Mouse (Mus musculus): ENCODE data around the gene Slc6a15. TPM values are rescaled to one million over a fixed set of nuclear protein-coding genes. Genes with fewer than 3 reads are reported as not detected.
A peak's percentile ranks its signal among the peaks of the same experiment; 100 is the strongest.

Gene Slc6a15
- 10 to 100 TPM; 94.2 to 99.6 TPM for total RNA-seq (2021)
- long read RNA-seq, experiment 1, transcript Slc6a15-202 (12 exons, 3,543 nt) = major isoform, 32 of 71 reads
- long read RNA-seq, experiment 1, partial matches to known transcripts = 6 of 71 reads
- long read RNA-seq, experiment 1, other reads (novel, unspliced or antisense) = 33 of 71 reads
- long read RNA-seq, experiment 2, transcript Slc6a15-202 (12 exons, 3,543 nt) = major isoform, 39 of 106 reads
- long read RNA-seq, experiment 2, partial matches to known transcripts = 5 of 106 reads
- long read RNA-seq, experiment 2, other reads (novel, unspliced or antisense) = 62 of 106 reads

DNA sequence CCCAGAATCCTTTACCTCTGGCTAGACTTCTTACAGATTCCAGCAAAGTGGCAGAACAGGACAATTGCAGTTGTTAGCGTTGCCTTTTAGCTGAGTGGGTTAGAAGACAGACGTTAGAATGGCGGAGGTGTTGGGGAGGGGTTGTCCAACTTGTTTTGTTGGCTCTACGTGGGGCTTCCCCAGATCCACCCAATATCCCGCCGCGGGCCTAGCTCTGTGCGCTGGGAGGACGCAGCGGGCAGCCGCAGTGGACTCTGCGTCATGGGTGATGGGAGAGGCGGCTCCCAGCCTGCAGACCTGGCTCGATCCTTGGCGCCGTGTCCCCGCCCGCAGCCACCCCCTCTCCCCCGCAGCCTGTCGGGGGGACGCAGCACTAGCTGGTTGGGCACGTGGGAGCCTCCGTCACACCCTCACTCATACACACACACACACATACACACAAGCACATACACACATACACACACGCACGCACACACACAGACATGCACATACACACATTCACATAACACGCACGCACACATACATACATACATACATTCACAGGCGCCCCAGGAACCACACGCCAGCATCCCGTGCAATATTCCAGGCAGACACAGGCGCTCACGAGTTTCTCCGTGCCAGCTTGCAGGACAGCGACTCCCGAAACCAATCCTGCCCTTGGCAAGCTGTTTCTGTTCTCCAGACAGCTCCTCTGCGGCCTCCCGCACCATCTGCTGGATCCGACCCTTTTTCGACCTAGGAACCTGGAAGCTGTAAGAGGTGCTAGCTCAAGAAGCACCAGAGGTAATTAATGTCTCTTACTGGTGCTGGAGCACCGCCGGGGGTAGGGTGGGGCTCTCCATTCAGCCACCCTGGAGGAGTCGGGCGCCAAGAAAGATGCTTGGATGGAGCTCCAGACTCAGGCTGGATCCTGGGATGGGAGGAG, at the start of gene Slc6a15:
Gene Slc6a15 (plus strand): TSS at position 413 of the 925 bp plus-strand sequence.
- peak; percentile 52 to 66 for DNase-seq (ENCODE audit: low spot score in 2 of 2)

DNA sequence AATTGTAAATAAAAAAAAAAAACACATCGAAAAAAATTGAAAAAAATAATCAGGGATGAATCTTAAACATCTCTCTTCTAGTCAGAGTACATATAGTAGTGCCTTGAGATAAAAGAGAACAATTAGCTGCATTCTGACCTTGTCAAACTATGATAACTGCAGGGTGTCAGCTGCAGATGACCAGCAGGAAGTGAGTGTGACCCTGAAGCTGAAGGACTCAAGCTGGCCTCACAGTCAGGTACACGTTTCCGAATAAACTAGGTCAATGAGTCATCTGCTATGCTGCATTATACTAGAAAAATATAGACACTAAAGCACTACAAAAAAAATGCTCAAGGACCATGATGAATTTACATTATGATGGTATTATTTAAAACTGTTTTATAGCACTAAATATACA, 45.6 kb upstream of the Slc6a15 start:
- no peak for DNase-seq (ENCODE audit: low spot score in 2 of 2)

DNA sequence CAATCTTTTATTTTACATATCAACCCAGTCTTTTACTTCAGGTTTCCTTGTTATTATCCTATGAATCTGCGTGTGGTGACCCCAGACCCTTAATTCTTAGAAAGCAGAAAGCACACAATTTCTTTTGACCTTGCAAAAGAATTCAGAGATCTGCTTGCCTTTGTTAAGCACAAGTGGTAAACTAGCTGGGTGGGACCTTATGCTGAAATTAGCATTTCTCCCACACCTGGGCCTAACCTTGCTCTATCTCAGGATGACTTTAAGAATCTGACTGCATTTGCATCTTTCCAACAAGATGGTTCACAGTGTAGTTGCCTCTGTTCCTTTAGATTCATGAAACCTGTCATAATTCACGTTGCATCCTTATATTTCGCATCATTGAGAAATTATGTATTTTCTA, 44.2 kb upstream of the Slc6a15 start:
- no peak for DNase-seq (ENCODE audit: low spot score in 2 of 2)

DNA sequence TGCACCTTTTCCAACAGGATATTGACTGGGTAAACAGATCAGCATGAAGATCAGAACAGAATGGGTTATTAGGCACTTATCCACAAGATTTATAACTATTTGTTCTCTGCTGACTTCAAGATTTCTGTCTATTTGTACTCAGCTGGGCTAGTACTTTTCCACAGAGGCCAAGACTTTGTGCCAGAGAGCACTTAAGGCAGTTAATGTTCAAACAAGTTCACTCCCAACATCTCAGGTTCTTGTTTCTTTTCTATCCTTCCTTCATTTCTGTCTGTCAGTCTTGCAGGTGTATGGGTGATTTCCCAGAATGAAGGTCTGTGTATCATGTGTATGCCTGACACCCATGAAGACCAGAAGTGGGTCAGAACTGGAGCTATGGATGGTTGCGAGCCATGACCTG, 33.3 kb upstream of the Slc6a15 start:
- no peak for DNase-seq (ENCODE audit: low spot score in 2 of 2)

DNA sequence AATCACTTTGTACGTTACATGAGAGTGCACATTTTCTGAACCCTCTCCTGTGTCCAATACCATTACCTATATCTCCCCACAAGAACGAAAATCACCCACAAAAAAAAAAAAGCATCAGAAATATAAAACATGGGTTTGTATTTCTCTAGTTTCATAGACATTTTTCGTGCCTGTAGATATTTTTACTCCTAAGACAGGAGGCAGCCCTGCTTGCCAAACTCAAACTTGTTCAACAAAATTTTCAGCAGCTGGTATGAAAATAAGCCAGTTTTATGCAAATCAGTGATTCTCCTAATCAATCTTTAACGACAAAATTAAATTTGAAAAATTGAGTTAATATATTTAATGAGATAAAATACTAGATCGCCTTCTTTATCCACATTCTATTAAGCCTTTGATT, 27.7 kb upstream of the Slc6a15 start:
- peak in 1 of 2 experiments; percentile 71 for DNase-seq (ENCODE audit: low spot score in 2 of 2)

DNA sequence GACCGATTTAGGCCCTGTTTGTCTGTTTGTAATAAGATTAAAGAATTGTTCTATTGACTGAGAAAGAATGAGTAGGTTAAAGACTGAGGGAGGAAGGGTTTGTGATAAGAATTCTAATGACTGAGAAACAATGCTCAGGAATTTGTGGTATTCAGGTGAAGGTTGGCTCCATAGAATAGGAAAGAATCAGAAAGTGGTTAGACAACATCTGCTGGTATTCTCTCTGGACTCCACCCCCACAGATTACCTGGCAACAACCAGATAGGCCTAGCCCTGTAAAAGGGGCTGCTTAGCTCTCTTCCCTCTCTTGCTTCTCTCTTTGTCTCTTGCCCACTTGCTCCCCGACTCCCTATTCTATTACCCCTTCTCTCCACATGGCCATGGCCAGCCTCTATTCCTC, 20.8 kb upstream of the Slc6a15 start:
- DNase-seq (ENCODE audit: low spot score in 2 of 2) = no peak

DNA sequence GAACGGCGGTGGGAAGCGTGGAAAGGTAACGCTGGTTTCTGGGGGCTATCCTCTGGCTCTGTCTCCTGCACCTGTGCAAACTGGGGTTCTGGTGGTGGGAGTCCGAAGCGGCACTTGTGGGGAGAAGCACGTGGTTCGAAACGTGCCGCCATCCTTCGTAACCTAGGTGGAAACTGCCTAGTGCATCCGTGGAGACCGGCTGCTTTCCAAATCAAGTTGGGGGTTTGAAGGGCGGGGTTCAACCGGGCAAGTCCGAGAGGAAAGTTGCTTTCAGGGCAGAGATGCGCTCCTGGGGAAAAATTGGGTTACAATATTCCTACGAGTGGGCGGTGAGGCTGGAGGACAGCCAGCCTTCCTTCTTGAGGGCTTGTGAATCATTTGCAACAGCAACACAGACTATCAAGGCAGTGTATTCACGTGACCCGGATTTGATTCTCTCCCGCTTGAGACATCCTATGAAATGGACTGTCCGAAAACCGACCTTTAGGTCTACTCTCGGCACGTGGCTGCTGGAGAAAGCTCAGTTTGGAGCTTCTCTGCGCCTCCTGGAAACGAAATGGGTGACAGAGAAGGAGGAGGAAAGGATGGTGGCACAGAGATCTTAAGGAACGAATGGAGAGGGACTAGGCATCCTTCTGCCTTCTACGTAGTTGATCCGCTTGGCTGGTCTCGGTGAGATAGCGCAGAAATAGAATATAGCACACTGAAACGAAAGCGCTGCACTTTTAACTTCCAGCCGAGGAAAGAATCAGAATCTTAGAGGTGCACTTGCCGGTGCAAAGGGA, 905 bp downstream of the Slc6a15 start:
- DNase-seq (ENCODE audit: low spot score in 2 of 2) = peak in 1 of 2 experiments; percentile 63

DNA sequence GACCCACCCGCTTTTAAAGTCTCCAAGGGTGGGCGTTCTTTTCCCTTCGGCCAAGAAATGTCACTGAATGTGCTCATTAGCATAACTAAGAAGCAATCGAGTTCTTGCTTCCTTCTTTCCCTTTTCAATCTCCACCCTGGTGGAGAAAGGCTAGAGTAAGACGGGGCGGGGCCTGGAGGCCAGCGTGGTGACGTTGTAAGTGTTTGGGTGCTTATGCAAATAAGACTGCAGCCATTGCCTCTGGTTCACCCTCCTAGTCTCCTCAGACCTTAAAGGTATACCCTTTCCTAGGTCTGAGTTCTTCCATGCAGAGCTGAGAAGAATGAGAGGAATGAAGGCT, 1.5 kb downstream of the Slc6a15 start:
- peak; percentile 40 to 62 for DNase-seq (ENCODE audit: low spot score in 2 of 2)

DNA sequence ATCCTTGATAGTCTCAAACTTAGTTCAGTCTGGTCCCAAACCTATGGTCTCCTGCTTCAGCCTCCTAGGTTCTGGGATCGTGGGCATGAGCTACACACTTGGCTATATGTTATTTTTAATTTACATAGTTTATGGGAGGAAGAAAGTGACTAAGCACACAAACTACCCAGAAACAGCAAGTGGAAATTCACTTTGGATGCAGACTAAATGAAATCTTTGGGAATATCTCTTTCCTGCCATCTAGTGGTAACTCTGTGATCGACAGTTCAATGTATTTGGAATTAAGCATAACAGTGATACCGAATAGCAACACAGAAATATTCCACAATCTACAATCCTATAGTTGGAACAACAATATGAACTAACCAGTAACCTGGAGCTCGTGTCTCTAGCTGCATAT, 34.6 kb downstream of the Slc6a15 start:
- DNase-seq (ENCODE audit: low spot score in 2 of 2) = peak in 1 of 2 experiments; percentile 73

DNA sequence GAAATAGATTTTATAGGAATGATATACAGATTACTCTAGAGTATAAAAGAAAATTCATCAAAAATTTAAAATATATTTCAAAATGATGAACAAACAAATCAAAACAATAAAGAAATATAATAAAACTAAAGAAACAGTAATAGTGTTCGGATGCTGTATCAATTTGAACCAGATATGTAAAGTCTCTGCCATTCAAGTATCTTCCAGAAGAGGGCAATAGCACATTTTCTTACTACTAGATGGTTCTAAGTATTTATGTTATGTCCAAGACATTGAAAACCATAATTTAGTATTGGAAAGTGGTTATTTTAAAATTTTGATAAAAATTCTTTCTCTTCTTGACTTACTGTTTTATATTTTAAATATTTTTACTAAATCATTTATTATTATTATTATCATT, 60.1 kb downstream of the Slc6a15 start:
- no peak for DNase-seq (ENCODE audit: low spot score in 2 of 2)

DNA sequence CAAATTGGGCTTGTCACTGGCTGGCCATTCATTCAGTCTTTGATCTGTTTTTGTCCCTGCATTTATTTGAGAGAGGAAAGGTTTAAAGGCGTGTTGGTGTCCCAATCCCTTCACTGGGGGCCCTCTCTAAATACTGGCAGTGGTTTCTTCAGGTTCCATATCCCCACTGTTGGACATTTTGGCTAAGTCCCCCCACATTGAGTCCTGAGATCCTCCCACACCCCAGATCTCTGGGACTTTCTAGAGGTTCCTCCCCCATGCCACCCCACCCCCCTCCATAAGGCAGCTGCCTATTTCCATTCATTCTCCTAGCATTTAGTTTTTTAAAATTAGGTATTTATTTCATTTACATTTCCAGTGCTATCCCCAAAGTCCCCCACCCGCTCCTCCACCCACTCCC, 75.0 kb downstream of the Slc6a15 start:
- DNase-seq (ENCODE audit: low spot score in 2 of 2) = no peak

DNA sequence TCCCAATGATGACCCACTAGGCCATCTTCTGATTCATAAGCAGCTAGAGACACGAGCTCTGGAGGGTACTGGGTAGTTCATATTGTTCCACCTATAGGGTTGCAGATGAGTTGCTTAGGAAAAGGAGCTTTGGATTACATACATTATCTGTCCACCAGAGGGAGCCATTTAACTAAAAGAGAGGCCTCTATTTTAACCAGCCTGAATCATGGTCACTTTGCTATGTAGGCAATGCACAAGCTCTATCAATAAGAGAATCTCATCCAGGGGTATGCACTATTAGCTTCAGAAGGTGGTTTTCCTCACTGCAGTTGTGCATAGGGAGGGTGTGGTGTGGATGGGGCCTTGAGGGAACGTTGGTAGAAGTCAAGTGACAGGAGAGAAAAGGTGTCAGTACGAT, 75.5 kb downstream of the Slc6a15 start:
- peak; percentile 17 to 86 for DNase-seq (ENCODE audit: low spot score in 2 of 2)

DNA sequence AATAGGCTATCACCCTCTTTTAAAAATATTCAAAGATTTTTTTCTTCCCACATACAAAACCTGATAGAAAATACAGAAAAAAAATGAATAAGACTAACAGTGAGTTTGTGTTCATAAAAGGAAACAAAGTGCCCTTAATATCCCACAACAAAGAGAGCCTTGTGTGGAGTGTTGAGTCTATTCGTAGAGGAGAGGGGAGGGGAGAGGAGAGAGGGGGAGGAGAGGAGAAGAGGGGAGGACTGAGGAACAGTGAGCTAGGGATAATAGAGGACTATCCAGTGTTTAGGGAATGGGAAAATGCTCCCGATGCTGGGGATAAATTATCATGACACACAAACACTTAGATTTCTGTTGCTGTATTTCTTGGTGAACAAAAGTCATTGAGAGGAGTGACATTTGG, 80.8 kb downstream of the Slc6a15 start:
- no peak for DNase-seq (ENCODE audit: low spot score in 2 of 2)

DNA sequence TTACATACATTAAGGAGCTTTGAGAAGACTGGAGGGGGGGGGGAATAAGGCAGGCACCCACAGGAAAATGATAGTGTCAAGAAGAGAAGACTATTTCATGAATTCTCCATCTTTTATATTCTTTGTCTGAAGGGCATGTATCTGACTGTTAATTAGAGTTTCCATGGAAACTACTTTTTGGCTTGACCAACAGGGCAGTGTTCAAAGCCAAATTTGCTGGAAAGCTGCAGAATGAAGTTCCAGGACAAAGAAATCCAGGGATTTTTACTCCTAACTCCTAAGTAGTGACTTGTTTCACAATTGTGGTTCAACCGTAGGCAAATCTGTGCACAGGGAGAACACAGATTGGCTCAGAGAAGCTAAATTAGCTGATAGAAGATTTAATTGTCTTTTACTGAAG, 90.3 kb downstream of the Slc6a15 start:
- DNase-seq (ENCODE audit: low spot score in 2 of 2) = peak in 1 of 2 experiments; percentile 39

Other genes with a start within 250 kb of the Slc6a15 start
- 1 to 10 TPM; 3.6 to 5.5 TPM for gene Lrriq1, start 131.5 kb upstream of the Slc6a15 start, total RNA-seq (2021)

Data from layer of hippocampus, postnatal 14 days (tissue).